Mouse (Mus musculus) regulatory T cell (primary cell): ENCODE measurements around the gene Acp7.
"Not testable (repeated sequence)": the region's sequence is repeated elsewhere in the genome, so short reads cannot be mapped to it uniquely, and the experiment has no call there.

Experiments used
- in situ Hi-C: fragments of 300-600 bp; cut with MboI, MseI; formaldehyde crosslinking; loops from one replicate; pipeline ENCODE4 v1.15.1; 2025; ENCODE audit warnings: high pct_unique_total_duplicates

Acp7 gene

DNA sequence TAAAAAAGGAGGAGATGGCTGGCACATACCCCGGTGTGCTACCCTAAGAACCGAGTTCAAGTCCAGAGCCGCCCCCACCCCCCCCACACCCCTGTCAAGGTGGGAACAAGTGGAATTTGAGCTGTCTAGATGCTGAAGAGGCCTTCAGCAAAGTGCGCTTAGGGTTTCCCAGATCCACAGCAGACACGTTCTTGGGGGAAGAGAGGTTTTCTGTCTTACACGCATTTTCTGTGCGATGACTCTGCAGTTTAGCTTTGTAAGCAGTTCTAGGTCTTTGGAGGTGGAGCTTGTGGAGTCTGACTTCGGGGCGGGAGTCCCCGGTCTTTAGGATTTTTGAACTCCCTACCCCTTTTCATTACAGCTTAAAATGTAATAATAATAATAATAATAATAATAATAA, at the start of gene Acp7:
Gene Acp7, minus strand, starts transcription at position 260 of the 400 bp plus-strand sequence.
- in situ Hi-C loops: no loop called here

DNA sequence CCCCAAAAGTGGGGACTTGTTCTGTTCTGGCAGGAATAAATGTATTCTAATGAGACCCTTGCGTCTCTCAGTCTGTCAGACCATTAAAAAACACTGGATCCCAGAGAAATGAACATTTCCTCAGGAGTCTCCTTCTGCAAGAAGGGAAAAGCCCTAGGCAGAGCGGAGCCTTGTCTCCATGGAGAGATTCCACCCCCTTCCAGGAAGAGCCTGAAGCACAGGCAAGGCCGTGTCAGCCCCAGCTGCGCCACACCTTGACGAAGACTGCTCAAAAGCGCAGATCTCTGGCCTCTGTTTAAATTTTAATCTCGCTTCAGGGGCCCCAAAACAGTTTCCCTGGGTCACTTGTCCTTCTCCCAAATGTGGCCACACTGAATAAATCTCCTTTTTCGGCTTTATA, 46.5 kb upstream of the Acp7 start:
- in situ Hi-C loops: loop anchor here (5.0 kb wide), 1 partner anchor 105 kb away; no protein-coding TSS in a partner anchor

DNA sequence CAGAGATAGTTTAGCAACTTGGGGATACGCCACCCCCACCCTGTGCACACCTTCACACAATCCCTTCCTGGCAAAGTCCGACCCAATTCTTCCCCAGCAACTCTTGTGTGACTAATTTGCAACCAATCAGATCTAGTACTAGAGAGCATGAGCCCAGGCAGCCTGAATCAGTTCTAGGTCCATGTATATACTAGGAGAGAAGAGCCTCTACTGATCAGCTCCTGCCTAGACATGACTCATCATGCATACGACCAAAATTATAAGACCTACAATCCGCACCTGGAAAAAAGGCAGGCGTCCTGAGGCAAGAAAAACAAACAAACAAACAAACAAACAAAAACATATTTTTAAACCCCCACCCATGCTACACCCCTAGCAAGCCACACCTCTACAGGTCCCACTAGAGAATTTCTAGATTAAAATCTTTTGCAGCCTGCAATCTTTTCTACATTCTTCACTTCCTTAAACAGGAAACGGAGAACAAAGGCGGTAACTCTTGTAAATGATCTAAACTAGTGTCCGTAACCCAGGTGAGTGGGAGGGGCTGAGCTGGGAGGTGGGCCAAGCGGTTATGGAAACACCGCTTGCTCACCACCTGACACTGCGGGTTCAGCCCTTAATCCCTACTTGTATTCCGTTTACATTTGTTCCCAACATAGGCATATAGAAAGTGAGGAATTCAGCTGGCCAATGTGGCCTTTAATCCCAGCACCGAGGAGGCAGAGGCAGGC, 45.8 kb upstream of the Acp7 start:
- in situ Hi-C loops: loop anchor here (5.0 kb wide), 1 partner anchor 105 kb away; no protein-coding TSS in a partner anchor

DNA sequence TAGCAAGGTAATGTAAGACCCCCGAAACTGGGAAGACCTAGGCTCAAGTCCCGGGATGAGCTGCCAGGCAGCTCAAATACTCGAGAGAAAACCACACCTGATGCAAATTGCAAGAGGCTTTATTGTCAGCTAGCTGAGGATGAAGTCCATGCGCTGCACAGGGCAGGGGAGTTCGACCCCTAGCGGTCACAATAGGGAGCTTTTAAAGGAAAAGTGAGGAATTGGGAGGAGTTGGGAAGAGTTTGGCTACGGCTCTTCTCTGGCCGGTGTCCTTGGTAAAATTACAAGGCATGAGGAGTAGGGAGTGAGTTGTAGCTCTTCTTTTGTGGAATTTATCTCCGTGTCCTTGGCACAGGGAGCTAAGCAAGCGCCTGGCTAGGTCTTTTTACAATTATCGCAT, 44.6 kb upstream of the Acp7 start:
- in situ Hi-C loops: loop anchor here (5.0 kb wide), 1 partner anchor 103 kb away; no protein-coding TSS in a partner anchor

DNA sequence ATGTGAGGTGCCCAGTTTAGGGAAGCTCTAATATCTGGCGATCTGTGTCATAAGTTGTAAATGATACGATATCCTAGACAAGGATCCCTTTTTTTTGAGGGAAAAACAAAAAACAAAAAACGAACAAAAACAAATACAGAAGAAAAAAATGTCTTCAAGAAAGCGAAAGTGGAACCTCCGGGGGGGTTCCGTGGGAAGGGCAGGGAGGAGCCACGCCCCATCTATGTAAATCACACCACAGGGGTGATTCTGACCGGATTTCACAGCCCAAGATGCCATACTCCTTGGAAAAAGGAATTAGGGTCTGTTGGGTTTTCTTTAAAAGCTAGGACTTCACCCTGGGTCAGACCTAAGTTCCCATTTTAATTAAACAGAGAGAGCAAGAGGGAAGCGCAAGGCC, 43.9 kb upstream of the Acp7 start:
- in situ Hi-C loops: loop anchor here (5.0 kb wide), 1 partner anchor 103 kb away; no protein-coding TSS in a partner anchor

DNA sequence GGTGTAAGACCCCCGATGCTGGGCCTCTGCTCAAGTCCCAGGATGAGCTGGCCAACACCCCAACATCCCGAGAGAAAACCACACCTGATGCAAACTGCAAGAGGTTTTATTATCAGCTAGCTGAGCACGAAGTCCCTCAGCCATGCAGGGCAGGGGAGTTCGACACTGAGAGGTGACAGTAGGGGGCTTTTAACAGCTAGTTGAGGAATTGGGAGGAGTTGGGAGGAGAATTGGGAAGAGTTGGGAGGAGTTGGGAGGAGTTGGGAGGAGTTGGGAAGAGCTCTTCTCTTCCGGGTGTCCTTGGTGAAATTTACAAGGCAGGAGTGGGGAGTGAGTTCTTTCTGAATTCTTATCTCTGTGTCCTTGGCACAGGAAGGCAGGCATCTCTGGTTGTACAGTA, 41.7 kb upstream of the Acp7 start:
- in situ Hi-C loops: not testable (repeated sequence)

DNA sequence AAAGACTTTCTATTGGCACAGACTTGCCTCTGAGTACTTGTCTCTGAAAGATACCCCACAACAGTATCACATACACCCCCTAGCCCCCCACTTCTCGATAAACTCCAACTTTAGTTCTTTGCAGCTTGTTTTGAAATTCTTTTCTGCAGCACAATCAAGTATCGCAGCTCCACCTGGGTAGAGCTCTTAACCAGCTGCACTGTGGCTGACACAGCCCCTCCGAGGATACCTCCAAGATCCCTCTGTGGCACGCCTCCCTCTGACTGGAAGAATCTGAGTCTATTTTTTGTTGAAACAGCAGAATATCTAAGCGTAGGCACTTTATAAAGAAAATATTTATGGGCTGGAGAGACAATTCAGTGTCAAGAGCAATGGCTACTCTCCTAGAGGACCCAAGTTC, 41.1 kb upstream of the Acp7 start:
- in situ Hi-C loops: no loop called here

DNA sequence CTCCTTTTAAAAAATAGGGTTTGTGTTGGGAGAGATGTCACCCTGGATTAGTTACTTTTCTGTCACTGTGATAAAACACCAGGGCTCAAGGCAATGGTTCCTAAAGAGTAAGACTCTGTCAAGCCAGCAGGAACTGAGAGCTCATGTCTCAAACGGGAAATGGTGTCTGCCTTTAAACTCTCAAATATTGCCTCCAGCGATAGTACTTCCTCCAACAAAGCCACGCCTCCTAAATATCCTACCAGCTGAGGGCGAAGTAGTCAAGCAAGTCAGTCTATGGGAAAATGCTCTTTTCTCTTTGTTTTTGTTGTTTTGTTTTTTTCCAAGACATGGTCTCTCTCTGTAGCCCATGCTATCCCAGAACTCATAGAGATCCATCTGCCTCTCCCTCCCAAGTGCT, 40.0 kb upstream of the Acp7 start:
- in situ Hi-C loops: no loop called here

DNA sequence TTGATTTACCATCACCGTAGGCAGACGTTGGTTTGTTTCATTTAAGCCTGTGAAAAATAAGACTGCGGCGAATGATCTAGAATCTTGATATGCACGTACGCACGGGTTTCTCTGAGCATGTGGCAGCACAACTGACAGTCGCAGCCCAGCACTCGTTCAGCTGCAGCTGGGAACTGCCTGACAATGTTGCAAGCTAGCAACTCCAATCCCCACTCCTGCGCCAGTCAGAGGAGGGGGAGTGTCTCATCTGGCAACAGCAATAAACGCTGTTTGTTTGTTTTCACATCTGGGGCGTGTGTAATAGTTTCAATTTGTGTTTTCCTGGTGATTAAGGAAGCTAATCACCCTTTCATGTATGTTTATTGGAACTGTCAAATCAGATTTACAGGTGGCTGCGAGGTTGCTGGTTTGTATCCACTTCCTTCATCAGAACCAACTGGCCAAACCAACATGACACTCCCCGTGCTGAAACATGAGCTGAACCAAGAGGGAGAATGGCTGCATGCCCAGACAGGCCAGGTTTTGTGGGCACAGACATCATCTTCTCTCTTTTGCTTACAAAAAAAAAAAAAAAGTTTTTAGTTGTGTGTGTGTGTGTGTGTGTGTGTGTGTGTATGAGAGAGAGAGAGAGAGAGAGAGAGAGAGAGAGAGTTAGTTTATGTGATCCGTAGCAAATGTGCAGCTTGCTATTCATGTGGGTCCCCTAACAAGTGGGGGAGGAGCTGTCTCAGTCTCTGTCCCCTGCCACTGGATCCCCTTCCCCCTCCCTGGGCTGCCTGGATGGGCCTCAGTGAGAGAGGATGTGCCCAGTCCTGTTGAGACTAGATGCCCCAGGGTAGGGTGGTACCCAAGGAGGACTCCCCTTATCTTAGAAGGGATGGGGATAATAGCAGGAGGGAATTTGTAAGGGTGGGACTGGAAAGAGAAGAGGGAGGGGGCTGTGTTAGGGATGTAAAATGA, 34.8 kb upstream of the Acp7 start:
- in situ Hi-C loops: no loop called here

DNA sequence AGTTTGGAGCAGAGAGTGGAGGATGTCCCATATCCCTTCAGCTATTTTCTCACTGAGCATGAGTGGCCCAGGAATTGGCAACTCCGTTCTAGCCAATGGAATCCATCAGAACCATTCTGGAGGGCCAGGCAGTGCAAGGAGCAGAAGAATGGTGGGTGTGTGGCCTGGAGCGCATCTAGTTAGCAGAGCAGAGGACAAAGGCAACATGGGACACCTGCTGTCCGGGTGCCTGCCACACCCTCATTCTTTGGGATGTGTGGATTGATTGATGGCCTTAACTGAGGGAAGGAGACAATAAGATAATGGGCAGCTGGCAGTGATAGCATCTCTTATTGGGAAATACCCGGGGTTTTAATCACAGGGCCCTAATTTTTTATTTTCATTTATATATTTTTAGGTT, 25.3 kb upstream of the Acp7 start:
- in situ Hi-C loops: no loop called here

DNA sequence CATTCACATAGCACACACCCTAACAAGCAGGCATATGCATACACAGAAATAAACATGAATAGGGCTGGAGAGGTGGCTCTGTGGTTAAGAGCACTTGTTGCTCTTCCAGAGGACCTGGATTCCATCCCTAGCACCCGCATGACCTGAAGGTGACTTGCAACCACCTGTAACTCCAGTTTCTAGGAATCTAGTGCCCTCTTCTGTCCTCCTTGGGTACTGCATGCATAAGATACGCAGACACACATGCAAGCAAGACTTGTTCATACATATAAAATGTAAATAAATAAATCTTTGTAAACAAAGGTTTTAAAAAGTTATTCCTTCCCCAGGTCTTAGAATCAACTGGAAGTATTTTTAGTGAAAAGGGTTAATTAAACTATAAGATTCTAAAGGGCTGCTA, 20.0 kb upstream of the Acp7 start:
- in situ Hi-C loops: no loop called here

DNA sequence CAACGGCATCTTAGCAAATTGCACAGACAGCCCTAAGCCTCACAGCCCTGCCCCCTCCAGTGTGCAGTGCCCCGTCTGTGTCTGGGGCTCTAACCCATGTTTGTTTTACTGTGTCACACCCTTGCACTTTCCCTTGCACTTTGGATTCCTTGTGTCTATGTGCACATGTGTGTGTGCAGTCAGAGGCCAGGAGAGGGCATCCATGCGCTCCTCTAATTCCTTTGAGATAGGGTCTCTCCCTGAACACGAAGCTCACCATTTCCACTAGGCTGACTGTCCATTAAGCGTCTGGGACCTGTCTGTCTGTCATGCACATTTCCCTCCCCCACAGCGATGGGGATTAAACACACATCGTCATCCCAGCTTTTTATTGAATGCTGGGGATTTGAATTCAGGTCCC, 15.9 kb upstream of the Acp7 start:
- in situ Hi-C loops: loop anchor here (5.0 kb wide), 1 partner anchor 80 kb away; no protein-coding TSS in a partner anchor

DNA sequence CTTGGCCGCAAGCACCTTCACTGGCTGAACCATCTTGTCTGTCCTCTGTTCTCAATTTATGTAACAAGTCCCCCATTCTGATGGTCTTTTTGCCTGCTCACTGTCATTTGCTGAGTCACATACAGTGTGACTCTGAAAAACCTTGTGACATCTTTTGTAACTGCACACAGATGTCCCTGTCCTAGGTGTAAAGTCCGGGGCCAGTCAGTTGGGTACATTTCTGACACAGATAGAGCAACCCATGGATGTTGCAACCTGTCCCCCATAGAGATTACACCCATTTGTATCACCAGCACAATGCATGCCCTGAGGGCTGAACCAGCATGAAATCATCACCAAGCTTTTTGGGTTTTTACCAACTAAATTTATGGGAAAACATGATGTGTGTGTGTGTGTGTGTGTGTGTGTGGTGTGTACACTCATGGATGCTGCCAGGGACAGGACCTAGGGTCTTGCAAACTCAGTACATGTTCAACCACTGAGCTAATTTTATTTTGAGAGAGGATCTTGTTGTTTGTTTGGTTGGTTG, 14.9 kb upstream of the Acp7 start:
- in situ Hi-C loops: loop anchor here (5.0 kb wide), 1 partner anchor 81 kb away; no protein-coding TSS in a partner anchor

DNA sequence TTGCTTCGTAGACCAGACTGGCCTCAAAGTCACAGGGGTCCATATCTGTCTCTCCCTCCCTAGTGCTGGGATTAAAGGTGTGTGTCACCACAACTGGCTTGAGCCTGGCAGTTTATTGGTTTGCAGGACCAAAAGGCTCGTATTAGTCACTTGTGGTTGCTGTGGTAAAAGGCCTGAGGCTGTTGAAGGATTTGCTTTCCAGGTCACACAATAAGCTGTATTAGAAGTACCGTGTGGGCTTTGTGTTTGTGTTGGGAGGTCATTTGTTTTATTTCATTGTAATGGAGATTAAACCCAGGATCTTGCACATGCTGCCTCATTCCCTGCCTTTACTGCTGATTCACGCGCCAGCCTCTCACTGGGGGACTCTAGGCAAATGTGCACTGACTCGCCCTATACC, 14.2 kb upstream of the Acp7 start:
- in situ Hi-C loops: loop anchor here (5.0 kb wide), 1 partner anchor 82 kb away; no protein-coding TSS in a partner anchor

DNA sequence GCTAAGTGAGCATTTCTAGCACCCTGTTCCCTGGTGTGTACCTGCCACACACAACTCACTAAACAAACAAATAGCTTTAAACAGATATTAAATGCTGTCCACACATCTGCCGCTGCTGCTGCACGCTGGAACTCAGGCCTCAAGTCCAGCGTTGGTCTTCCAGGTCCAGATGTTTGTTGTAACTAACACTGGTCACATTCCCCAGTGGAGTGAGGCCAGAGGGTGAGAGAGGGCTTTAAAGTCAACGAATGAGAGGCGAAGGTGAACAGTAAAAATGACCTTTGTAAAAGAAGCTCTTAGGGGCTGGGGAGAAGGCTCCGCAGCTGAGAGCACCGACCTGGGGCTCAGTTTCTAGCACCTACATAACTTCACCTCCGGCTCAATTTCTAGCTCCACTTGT, 10.4 kb upstream of the Acp7 start:
- in situ Hi-C loops: no loop called here

DNA sequence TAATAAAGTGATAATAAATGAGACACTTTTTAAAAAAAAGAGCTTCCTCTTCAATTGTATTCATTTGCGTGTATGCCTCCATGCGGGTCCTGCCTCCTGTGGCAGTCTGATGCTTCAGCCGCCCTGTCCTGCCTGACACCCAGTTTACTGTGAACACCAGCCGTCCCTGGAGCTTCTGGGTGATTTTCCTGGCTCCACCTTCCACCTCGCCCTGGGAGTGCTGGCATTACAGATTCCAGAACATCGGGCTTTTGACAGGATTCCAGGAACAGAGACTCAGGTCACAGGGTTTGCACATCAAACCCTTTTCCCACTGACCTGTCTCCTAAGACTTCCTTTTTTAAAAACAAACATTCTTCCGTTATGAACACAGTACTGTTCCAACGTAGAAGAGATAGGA, 6.4 kb upstream of the Acp7 start:
- in situ Hi-C loops: no loop called here

DNA sequence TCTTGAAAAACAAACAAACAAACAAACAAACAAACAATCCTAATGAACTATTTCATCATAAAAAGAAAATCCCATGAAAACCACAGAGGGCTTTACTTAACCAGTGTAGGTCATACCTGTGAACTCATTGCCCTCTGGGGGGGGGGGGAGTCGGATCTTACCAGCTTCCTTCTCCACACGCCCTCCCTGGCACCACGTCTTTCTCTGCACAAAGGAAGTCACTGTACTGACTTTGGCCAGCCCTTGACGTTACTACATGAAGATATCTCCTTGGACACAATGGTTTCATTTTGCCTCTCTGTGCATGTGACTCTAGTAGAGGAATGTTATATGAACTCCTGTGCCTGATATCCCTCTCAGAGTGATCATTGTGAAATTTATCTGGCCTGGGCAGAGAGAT, 3.0 kb upstream of the Acp7 start:
- in situ Hi-C loops: no loop called here

DNA sequence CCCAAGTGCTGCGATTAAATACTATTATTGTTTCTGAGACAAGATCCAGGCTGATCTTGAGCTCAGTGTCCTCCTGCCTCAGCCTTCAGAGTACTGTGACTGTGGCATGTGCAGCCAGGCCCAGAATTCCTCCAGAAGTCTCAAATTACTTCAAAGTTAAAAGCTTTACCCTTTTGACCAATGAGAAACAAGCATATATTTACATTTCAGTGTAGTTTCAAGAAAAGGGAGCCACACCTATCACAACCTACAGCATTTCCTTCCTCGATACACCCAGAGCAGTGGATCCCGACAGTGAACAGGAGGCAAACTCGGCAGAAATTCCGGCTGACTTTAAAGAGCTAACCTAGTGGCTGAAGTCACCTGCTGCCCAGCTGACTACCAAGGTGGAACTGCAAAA, 6.3 kb downstream of the Acp7 start:
- in situ Hi-C loops: no loop called here

DNA sequence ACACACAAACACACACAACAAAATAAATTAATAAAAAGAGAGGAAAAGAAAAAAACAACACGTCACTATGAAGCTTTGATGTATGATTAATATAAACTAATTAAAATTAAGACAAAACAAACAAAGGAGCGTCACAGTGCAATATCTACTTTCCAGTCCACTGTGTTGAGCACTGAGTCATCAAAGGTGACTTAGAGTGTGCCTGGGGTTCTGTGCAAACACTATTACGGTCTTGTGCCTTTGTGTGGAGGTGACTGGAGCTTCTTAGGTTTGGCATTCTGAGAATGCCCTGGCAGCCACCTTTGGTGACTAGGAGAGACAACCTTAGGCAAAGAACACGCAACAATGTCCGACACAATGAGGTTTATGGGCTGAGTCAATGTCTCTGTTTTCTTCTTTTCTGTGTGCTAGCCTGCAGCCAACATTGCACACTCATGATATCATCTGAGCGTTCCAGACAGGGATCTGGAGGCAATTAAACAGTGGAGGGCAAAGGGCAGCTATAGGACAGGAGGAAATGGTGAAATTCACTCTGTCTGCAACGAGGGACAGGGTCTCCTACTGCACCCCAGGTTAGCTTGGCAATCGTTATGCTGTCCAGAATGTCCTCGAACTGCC, 11.9 kb downstream of the Acp7 start:
- in situ Hi-C loops: no loop called here

DNA sequence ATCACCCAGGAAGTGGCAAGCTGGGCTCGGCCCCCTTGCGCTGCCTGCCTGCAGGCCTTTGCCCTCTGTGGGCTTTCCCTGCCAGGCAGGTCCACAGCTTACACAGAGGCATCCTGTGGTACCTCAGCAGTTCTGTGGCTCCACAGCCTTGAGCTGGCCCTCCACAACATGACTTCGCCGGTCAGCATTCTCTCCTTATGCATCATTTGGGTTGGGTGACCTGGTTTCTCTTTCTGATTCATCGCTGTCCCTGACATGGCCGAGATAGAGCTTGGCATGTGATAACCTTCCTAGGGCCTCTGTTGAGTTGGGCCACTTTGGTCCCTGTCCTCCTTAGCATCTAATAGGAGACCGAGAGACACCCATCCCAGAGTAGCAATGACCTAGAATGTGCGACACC, 25.2 kb downstream of the Acp7 start:
- in situ Hi-C loops: loop anchor here (5.0 kb wide), 1 partner anchor 174 kb away; no protein-coding TSS in a partner anchor

DNA sequence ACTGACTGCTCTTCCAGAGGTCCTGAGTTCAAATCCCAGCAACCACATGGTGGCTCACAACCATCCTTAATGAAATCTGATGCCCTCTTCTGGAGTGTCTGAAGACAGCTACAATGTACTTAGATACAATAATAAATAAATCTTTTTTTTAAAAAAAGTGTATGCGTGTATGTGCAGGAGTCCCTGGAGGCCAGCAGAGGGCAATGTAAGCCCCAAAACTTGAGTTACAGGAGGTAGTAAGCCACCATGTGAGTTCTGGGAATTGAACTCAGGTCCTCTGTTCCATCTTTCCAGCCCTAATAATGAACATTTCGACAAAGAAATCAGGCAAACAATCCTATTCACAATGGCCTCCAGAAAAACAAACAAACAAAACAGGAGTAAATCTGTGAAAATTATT, 27.3 kb downstream of the Acp7 start:
- in situ Hi-C loops: loop anchor here (5.0 kb wide), 2 partner anchors 36 to 124 kb away; no protein-coding TSS in a partner anchor
